20 mouse cellular contexts compared by ENCODE assay signal in the genomic region with DNA sequence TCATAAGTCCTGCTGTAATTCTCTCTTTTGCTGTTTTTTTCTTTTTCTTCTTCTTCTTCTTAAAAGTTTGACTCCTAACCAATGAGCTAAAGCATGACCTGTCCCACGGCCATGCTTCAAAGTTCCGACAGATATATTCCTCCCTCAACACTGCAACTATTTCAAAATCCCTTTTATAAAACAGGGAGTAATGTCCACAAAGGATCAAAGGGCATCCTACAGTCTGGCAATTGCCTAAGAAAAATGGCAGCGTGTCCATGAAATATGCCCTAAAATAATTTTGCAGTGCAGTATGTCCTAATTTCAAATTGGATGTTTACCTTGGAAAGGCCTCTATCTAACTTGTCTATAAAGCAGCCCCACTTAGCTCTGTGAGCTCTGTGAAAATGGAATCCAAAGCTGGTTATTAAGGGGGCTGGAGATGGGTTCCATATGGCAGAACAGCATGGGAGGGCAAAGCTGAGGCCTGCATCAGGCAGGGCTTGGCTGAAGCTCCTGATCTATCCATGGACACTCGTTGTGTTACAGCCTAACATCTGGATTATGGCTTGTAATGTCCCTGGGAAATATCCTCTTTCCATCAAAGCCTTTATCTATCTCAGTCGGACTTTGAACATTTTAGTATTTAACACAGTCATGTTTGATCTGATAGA.
DNase-seq lines count a peak whose midpoint lies in the region; ATAC-seq and TF ChIP-seq lines count a peak whose summit lies in the region.
"Had no signal": no experiment of that assay in that cellular context is flagged by ENCODE, and none has a peak within 500 bp of the region (broad histone marks: within the 10 kb centered on the region; RNA-seq: fewer than 3 reads in every experiment).

No protein-coding gene starts in this region.

- H3K27me3 ChIP-seq in stomach, embryonic 14.5 days (ENCODE audit: control insufficient read depth, insufficient read depth, low read length): no peaks in the 10 kb centered on the region
- no peaks in the 10 kb centered on the region for H3K27me3 ChIP-seq in stomach, postnatal 0 days (ENCODE audit: control insufficient read depth, insufficient read depth, low read length)
- H3K27me3 ChIP-seq: hindbrain, embryonic 13.5 days; limb, embryonic 12.5 days; neural tube, embryonic 13.5 days had no signal

- no peak for TF ChIP-seq CTCF in stomach, postnatal 0 days (IDR thresholded peaks at IDR 0.05; ENCODE audit: low read depth)

- H3K9me3 ChIP-seq in stomach, embryonic 14.5 days (ENCODE audit: control insufficient read depth, low read depth, low read length): no peaks in the 10 kb centered on the region
- H3K9me3 ChIP-seq in stomach, postnatal 0 days (ENCODE audit: control insufficient read depth, low read length): no peaks in the 10 kb centered on the region
- H3K9me3 ChIP-seq: hindbrain, embryonic 13.5 days; limb, embryonic 12.5 days; neural tube, embryonic 13.5 days had no signal

- H3K36me3 ChIP-seq in stomach, embryonic 14.5 days (ENCODE audit: control insufficient read depth, insufficient read depth, low read length): no peaks in the 10 kb centered on the region
- no peaks in the 10 kb centered on the region for H3K36me3 ChIP-seq in stomach, postnatal 0 days (ENCODE audit: control insufficient read depth, insufficient read depth, low read length)
- H3K36me3 ChIP-seq: hindbrain, embryonic 13.5 days; limb, embryonic 12.5 days; neural tube, embryonic 13.5 days had no signal

- ATAC-seq in stomach, embryonic 14.5 days (ENCODE audit: insufficient number of reproducible peaks, insufficient read depth, low FRiP score, low read depth): peak; percentile 71; the same call in 1 of the 2 replicates
- no peak for ATAC-seq in stomach, postnatal 0 days (ENCODE audit: low FRiP score, low TSS enrichment)
- ATAC-seq: forebrain, embryonic 16.5 days had no signal

- peak overlapping the region; percentile 39; the same call in 1 of the 2 replicates for H3K27ac ChIP-seq in stomach, embryonic 14.5 days (ENCODE audit: low read length)
- H3K27ac ChIP-seq in stomach, postnatal 0 days (replicated peaks): no peak overlapping the region
- H3K27ac ChIP-seq: gastrocnemius, adult 2 months; hindbrain, embryonic 13.5 days; left cerebral cortex, adult 2 months; limb, embryonic 12.5 days; neural tube, embryonic 13.5 days had no signal

- H3K4me1 ChIP-seq in stomach, embryonic 14.5 days (ENCODE audit: control insufficient read depth, insufficient read depth, low read length): peaks cover 10% of the 10 kb centered on the region; the same call in 1 of the 2 replicates
- no peaks in the 10 kb centered on the region for H3K4me1 ChIP-seq in stomach, postnatal 0 days (replicated peaks; ENCODE audit: control insufficient read depth, insufficient read depth)
- H3K4me1 ChIP-seq: hindbrain, embryonic 13.5 days; neural tube, embryonic 13.5 days had no signal

- no peak for TF ChIP-seq EP300 in stomach, postnatal 0 days (optimal IDR thresholded peaks at IDR 0.05)

- 39% methylated on average over 5 of the region's 5 CpGs for WGBS in stomach, embryonic 14.5 days
- WGBS in stomach, postnatal 0 days: 43% methylated on average over 5 of the region's 5 CpGs

- no peak overlapping the region for H3K4me2 ChIP-seq in stomach, embryonic 14.5 days (replicated peaks; ENCODE audit: low read depth, low read length)
- H3K4me2 ChIP-seq in stomach, postnatal 0 days (replicated peaks; ENCODE audit: low read depth): no peak overlapping the region
- H3K4me2 ChIP-seq: hindbrain, embryonic 13.5 days; limb, embryonic 12.5 days; neural tube, embryonic 13.5 days had no signal

- H3K4me3 ChIP-seq in stomach, embryonic 14.5 days (ENCODE audit: low read depth, low read length): no peak overlapping the region
- H3K4me3 ChIP-seq in stomach, postnatal 0 days (ENCODE audit: low read depth, low read length): no peak overlapping the region
- H3K4me3 ChIP-seq: erythroblast, embryonic 14.5 days; gastrocnemius, adult 2 months; hindbrain, embryonic 13.5 days; left cerebral cortex, adult 2 months; limb, embryonic 12.5 days; neural tube, embryonic 13.5 days had no signal

- no peak overlapping the region for H3K9ac ChIP-seq in stomach, embryonic 14.5 days (replicated peaks; ENCODE audit: low read depth, low read length)
- H3K9ac ChIP-seq in stomach, postnatal 0 days (ENCODE audit: low read length): no peak overlapping the region
- H3K9ac ChIP-seq: hindbrain, embryonic 13.5 days; limb, embryonic 12.5 days; neural tube, embryonic 13.5 days had no signal

- DNase-seq in embryo, embryonic 10.5 days (ENCODE audit: low spot score): peak; percentile 36
- DNase-seq in embryo, embryonic 10 days (ENCODE audit: low spot score): no peak
- peak; percentile 47 to 62 for DNase-seq in kidney, postnatal 4 days
- no peak for DNase-seq in kidney, adult 11 months
- DNase-seq in stomach, postnatal 0 days (ENCODE audit: low spot score): no peak
- no peak for DNase-seq in heart, adult 9 months (ENCODE audit: low spot score in 2 of 2)
- no peak for DNase-seq in spleen, postnatal 36 days (ENCODE audit: low spot score in 2 of 2)
- DNase-seq: adrenal gland, postnatal 10 days; cerebellum, adult 2 months; gastrocnemius, adult 2 months; heart, adult 18-20 months; retina, postnatal 1 day; thymus, postnatal 25 days had no signal

Comparison
In these comparisons a context has a peak if more than half of its experiments do, and no peak if none do; other contexts are left out.
1. DNase-seq: peak in embryo, embryonic 10.5 days (single experiment) and kidney, postnatal 4 days (2 of 2); none in embryo, embryonic 10 days (single experiment), kidney, adult 11 months (single experiment), stomach, postnatal 0 days (single experiment), heart, adult 9 months (0 of 2) and spleen, postnatal 36 days (0 of 2).